In genomic region chr17:65540441-65541272, GRCm38 (mm10) we compare ENCODE assay signal across 8 mouse cellular contexts. TPM values are rescaled to one million over a fixed set of nuclear protein-coding genes. Genes with fewer than 3 reads are reported as not detected.
A peak's percentile ranks its signal among the peaks of the same experiment; 100 is the strongest.
DNase-seq lines count a peak whose midpoint lies in the region; ATAC-seq lines count a peak whose summit lies in the region.

Tmem232 (minus strand) TSS chr17:65540782.

- H3K4me1 ChIP-seq in forebrain, embryonic 12.5 days, result no peaks in the 10 kb centered on the region; the same call in 1 of the 2 replicates
- no peaks in the 10 kb centered on the region for H3K4me1 ChIP-seq in stomach, embryonic 14.5 days (ENCODE audit: control insufficient read depth, insufficient read depth, low read length)

- peak; percentile 60; the same call in 1 of the 2 replicates for ATAC-seq in forebrain, embryonic 12.5 days (ENCODE audit: low FRiP score)
- ATAC-seq in megakaryocyte, adult 5-6 weeks (ENCODE audit: poor library complexity, severe bottlenecking), result peak; percentile 80
- ATAC-seq in stomach, embryonic 14.5 days (ENCODE audit: insufficient number of reproducible peaks, insufficient read depth, low FRiP score, low read depth), result peak; percentile 61; the same call in 1 of the 2 replicates

- no peaks in the 10 kb centered on the region for H3K9me3 ChIP-seq in forebrain, embryonic 12.5 days
- no peaks in the 10 kb centered on the region for H3K9me3 ChIP-seq in stomach, embryonic 14.5 days (ENCODE audit: control insufficient read depth, low read depth, low read length)

- peak within 1 kb of the TSS; percentile 58 for H3K4me2 ChIP-seq in forebrain, embryonic 12.5 days
- H3K4me2 ChIP-seq in stomach, embryonic 14.5 days (replicated peaks; ENCODE audit: low read depth, low read length), result peak within 1 kb of the TSS; percentile 42

- 14% methylated on average over 26 of the region's 26 CpGs for WGBS in forebrain, embryonic 12.5 days
- WGBS in stomach, embryonic 14.5 days, result 20% methylated on average over 26 of the region's 26 CpGs

- DNase-seq in ES-CJ7 (ENCODE audit: low read depth, low spot score), result peak; percentile 45
- DNase-seq in brain, adult 2 months (ENCODE audit: low read depth, low spot score), result peak; percentile 73
- DNase-seq in heart, postnatal 25 days (ENCODE audit: low spot score), result peak; percentile 21
- DNase-seq in kidney, postnatal 36 days, result peak; percentile 46 to 50
- no peak for DNase-seq in thymus, postnatal 14 days

- no peak within 1 kb of the TSS for H3K9ac ChIP-seq in forebrain, embryonic 12.5 days
- no peak within 1 kb of the TSS for H3K9ac ChIP-seq in stomach, embryonic 14.5 days (replicated peaks; ENCODE audit: low read depth, low read length)

- H3K36me3 ChIP-seq in forebrain, embryonic 12.5 days (replicated peaks), result no peaks in the 10 kb centered on the region
- no peaks in the 10 kb centered on the region for H3K36me3 ChIP-seq in stomach, embryonic 14.5 days (ENCODE audit: control insufficient read depth, insufficient read depth, low read length)

- H3K27ac ChIP-seq in forebrain, embryonic 12.5 days, result no peak within 1 kb of the TSS
- no peak within 1 kb of the TSS for H3K27ac ChIP-seq in stomach, embryonic 14.5 days (ENCODE audit: low read length)

- intact Hi-C loops in heart, postnatal 25 days (cut with DNase I), result no loop called here

- no peaks in the 10 kb centered on the region for H3K27me3 ChIP-seq in forebrain, embryonic 12.5 days
- H3K27me3 ChIP-seq in stomach, embryonic 14.5 days (ENCODE audit: control insufficient read depth, insufficient read depth, low read length), result no peaks in the 10 kb centered on the region

- peak within 1 kb of the TSS; percentile 31 for H3K4me3 ChIP-seq in forebrain, embryonic 12.5 days (replicated peaks)
- peak within 1 kb of the TSS; percentile 10 for H3K4me3 ChIP-seq in stomach, embryonic 14.5 days (ENCODE audit: low read depth, low read length)

RNA-seq across cellular contexts. Expression of gene Tmem232, which starts in this region (rescaled TPM):
- not detected in 2 replicates for polyA plus RNA-seq in forebrain, embryonic 12.5 days (2016; fragmentation: Nextera tagmentation; extraction: Ambion mirVana)
- not detected for total RNA-seq in heart, postnatal 25 days (2021)
- total RNA-seq in megakaryocyte, adult 5-6 weeks (2015), result not detected in 2 replicates
- not detected in 2 replicates for total RNA-seq in megakaryocyte, adult 5-6 weeks (2017)
- polyA plus RNA-seq in stomach, embryonic 14.5 days (2014; fragmentation: Nextera tagmentation; extraction: Ambion mirVana), result not detected in 2 replicates

Comparison
In these comparisons a context has a peak if more than half of its experiments do, and no peak if none do; other contexts are left out.
1. Peak in ATAC-seq, H3K4me3 ChIP-seq and H3K4me2 ChIP-seq in forebrain, embryonic 12.5 days; RNA of the gene not detected or under 1 TPM.
2. Peak in DNase-seq in heart, postnatal 25 days; RNA of the gene not detected or under 1 TPM.
3. Peak in ATAC-seq in megakaryocyte, adult 5-6 weeks; RNA of the gene not detected or under 1 TPM.
4. Peak in ATAC-seq, H3K4me3 ChIP-seq and H3K4me2 ChIP-seq in stomach, embryonic 14.5 days; RNA of the gene not detected or under 1 TPM.